Mouse (Mus musculus): ENCODE measurements around the gene Gm17509. TPM values are rescaled to one million over a fixed set of nuclear protein-coding genes. Genes with fewer than 3 reads are reported as not detected.
"Not testable (repeated sequence)": the region's sequence is repeated elsewhere in the genome, so short reads cannot be mapped to it uniquely, and the experiment has no call there.

The Gm17509 gene
- polyA plus RNA-seq, 1 experiment = not detected

DNA sequence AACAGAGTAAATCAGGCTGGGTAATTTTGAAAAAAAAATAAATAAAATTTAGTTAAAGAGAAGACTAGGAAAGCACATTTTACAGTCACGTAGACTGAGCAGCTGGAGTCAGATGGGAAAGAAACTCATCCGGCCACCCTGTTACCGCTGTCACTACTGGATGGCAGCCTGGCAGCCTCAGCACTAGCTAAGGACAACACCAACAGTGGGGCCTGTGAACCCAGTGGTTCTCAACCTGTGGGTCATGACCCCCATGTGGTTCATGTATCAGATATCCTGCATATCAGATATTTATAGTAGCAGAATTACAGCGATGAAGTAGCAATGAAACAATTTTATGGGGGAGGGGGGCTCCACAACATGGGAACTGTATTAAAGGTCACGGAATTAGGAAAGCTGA is 28.7 kb downstream of the Gm17509 start:
- TF ChIP-seq CTCF (IDR thresholded peaks at IDR 0.05; ENCODE audit: low read depth, low read length) (no peak), POLR2A (IDR thresholded peaks at IDR 0.05; ENCODE audit: borderline replicate concordance, low read depth, low read length) (no peak)
- no peak overlapping the region for H3K27ac ChIP-seq (ENCODE audit: insufficient read depth, low read depth, low read length)
- peaks cover 11% of the 10 kb centered on the region for H3K4me1 ChIP-seq (ENCODE audit: control insufficient read depth, insufficient read depth, low read length)
- H3K4me3 ChIP-seq (ENCODE audit: insufficient read depth, low read length) = no peak overlapping the region

DNA sequence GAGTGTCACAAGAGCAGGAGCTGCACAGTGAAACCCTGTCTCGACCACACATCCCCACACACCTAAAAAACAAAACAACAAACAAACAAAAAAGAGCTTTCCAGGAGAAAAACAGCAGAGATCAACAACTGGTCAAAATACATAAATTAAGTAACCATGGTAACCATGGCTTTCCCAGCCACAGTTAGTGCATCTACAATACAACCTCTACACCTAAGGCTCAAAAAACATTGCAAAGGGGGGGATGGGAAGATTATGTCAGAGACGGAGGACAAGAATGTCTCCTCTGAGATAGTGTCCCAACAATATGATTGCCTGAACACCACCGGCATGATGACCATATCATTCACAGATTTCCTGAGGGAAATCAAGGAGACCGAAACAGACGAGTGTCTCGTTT is 35.5 kb downstream of the Gm17509 start:
- no peak for TF ChIP-seq POLR2A (IDR thresholded peaks at IDR 0.05; ENCODE audit: borderline replicate concordance, low read depth, low read length)
- TF ChIP-seq CTCF (IDR thresholded peaks at IDR 0.05; ENCODE audit: low read depth, low read length) = no peak
- H3K27ac ChIP-seq (ENCODE audit: insufficient read depth, low read depth, low read length) = no peak overlapping the region
- peaks cover 9% of the 10 kb centered on the region for H3K4me1 ChIP-seq (ENCODE audit: control insufficient read depth, insufficient read depth, low read length)

DNA sequence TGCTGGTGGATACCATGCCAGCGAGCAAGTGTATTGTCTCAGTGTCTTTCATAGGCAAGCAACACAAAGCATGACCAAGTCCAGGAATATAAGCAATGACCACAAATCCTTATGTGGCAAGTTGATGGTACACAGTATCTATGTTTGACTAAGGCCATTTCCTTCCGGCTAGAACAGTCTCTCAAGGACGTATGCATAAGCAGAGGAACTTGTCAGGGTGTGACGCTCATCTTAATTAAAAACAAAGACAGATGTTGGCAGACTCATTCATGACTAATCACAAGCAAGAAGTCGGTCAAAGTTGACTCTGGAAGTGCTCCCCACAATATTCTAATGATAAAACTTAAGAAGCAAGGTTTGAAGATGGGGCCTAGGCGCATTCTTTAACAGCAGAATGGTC is 37.6 kb downstream of the Gm17509 start:
- no peak overlapping the region for H3K4me3 ChIP-seq (ENCODE audit: insufficient read depth, low read length)
- peaks cover 9% of the 10 kb centered on the region for H3K4me1 ChIP-seq (ENCODE audit: control insufficient read depth, insufficient read depth, low read length)
- H3K27ac ChIP-seq (ENCODE audit: insufficient read depth, low read depth, low read length) = no peak overlapping the region
- TF ChIP-seq CTCF (IDR thresholded peaks at IDR 0.05; ENCODE audit: low read depth, low read length) = no peak
- no peak for TF ChIP-seq POLR2A (IDR thresholded peaks at IDR 0.05; ENCODE audit: borderline replicate concordance, low read depth, low read length)

More for the DNA sequence above, 35.5 kb downstream of the Gm17509 start:
- H3K4me3 ChIP-seq (ENCODE audit: insufficient read depth, low read length) = no peak overlapping the region

DNA sequence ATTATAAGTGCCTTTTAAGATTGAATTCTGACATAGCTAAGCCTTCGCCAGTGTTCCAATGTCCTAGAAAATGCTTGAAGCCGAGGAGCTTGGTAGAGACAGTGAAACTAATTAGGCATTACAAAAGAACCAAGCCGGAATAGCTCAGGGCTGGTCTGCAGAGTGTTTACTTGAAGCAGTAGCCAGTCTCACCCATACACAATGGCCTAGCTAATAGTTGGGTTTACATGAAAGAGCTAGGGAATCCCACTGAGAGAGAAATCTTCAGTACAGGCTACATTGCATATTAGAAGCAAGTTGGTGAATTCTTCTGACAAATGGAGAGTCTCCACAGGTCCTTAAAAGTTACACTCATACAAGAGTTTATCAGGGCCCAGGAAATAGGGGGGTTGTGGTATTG is 40.0 kb downstream of the Gm17509 start:
- not testable (repeated sequence) for H3K27ac ChIP-seq (ENCODE audit: insufficient read depth, low read depth, low read length); H3K4me3 ChIP-seq (ENCODE audit: insufficient read depth, low read length); H3K4me1 ChIP-seq (ENCODE audit: control insufficient read depth, insufficient read depth, low read length)

Other genes with a start within 250 kb of the Gm17509 start
- 40.8 and 48.2 TPM in 2 replicates for gene Parp8, start 195.5 kb downstream of the Gm17509 start, polyA plus RNA-seq (2012; ENCODE audit: insufficient read depth, insufficient read length, missing spikeins)
- 271 and 273 TPM in 2 replicates for gene Emb, start 12.5 kb downstream of the Gm17509 start, polyA plus RNA-seq (2012; ENCODE audit: insufficient read depth, insufficient read length, missing spikeins)